Mouse (Mus musculus) liver, postnatal 0 days (tissue): Measurements from ENCODE around the gene Prkd2.

Experiments
- CTCF ChIP-seq: sonication (generic); IDR thresholded peaks from 2 replicates; pipeline ENCODE4 v1.5.1; 2016; ENCODE audit warnings: antibody characterized with exemption, low read depth
- EP300 ChIP-seq: IDR thresholded peaks from 2 replicates; pipeline ENCODE4 v1.6.1; 2016; ENCODE audit warnings: antibody characterized with exemption, low read depth, mild to moderate bottlenecking

DNA sequence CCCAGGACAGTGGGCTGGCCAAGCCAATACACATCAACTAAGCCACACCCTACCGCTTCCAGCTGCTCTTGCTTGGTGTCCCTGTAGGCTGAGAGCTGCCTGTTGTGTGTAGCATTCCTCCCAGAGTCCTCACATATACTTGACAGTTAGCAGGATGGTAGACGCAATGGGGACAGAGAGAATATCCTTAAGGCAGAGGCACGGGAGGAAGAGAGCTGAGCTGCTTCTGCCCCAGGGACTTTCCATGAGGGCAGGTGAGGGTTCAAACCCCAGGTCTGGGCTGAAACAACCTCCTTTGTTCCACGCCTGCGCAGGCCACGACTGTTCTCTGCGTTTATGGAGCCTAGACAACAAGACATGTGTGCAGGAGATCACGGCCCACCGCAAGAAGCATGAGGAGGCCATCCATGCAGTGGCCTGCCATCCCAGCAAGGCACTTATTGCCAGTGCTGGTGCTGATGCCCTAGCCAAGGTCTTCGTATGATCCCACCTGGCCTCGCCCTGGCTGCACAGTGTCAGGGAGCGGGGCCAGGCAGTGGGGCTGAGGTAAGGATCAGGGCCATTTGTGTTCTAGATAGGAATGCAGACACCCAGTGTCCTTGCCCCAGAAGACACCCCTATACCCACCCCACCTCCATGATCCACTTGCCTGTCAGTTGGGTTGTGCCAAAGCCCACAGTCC lies 3.1 kb upstream of the Prkd2 start:
- no peak for TF ChIP-seq CTCF
- TF ChIP-seq EP300: no peak
